Mouse (Mus musculus) thymus, postnatal 4 days (tissue): ENCODE results near the gene Mtmr6.
"Not testable (repeated sequence)": the region's sequence is repeated elsewhere in the genome, so short reads cannot be mapped to it uniquely, and the experiment has no call there.

Experiments used
- DNase-seq: peaks from one replicate; pipeline ENCODE4 v3.0.0; 2021

Gene Mtmr6

DNA sequence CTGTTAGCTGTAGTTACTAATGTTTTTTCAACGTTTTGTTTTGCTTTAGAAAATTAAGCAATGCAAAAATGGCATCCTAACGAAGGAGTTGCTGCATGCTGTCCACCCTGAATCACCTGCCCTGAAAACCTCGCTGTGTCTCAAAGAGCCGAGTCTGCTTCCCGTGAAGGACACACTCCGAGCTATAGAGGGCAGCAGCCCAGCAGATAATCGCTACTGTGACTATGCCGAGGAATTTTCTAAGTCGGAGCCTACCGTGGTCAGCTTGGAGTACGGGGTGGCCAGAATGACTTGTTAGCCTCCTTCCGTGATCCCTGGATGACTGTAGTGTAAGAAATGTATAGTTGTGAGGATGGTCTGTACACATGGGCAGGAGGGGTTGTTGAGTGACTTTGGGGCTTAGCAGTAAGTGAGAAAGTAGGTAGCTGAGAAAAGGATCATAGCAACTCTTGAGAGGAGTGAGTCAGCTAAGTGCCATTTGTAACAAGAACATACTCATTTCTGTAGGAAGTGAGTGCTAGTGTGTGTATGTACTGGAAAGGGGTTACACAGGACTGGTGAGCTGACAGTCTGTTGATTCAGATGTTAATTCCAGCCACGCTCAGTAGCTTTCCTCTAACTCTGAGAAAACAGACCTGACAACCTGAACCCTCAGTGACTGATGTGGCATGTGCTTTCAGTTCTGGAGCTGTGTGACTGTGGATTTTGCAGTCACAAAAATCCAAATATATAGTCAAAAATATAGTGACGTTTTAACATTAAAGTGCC, 35.4 kb downstream of the Mtmr6 start:
- no peak for DNase-seq

DNA sequence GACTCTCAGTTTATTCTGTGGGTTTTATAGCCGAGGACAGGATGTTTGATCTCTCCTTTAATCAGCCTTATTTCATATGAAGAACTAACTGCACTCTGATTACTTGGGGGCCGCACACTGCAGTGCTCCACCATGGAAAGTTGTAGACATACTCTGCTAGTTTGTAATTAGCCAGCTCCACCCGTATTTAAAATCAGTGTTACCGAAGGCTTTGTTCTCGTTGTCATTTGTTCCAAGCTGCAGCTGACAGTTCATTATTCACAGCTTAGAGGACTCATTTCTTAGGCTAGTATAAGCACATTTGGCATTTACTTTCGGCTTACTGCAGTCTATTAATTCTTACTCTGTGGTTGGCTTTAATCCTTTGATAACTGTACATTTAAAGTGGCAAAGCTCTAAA, 36.0 kb downstream of the Mtmr6 start:
- no peak for DNase-seq

DNA sequence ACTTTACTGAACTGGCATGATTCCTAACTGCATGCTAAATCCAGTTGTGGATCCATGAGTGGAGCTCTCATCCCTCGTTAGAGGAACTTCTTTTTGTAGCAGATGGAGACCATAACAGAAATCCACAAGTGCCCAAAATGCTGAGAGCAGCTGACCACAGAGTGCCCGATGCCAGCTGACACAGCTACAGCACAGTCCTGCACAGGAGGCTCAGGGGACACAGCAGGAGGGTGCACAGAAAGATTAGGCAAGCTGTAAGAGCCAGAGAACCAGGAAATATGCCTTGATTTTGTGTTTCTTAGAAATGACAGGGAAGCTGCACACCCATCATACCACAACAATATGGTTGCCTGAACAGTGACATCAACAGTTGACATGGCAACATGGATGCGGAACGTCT, 37.4 kb downstream of the Mtmr6 start:
- no peak for DNase-seq

DNA sequence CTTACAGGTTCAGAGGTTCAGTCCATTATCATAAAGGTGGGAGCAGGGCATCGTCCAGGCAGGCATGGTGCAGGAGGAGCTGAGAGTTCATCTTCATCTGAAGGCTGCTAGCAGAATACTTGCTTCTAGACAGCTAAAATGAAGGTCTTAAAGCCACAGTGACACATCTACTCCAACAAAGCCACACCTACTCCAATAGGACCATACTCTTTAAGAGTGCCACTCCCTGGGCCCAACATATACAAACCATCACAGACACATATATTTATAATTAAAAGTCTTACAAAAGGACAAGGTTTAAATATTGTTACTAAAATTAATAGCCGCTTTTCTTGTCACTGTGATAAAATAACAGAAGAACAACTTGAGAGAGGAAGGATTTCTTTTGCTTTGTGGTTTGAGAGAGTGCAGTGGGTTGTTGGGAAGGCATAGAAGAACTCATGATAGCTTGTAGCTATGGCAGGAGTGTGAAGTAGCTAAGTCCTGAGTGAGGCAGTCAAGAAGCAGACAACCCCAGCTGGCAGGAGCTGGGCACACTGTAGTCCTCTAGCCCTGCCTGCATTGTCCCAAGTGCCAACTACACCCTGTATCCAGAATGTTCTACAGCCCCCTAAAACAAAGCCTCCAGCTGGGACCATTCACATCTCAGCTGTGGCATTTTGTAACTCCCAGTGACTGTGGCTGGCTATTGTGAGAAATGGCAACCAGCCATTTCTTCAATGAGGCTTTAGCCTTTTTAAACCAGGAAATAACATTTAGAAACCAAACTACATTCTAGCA, 39.6 kb downstream of the Mtmr6 start:
- DNase-seq = no peak

DNA sequence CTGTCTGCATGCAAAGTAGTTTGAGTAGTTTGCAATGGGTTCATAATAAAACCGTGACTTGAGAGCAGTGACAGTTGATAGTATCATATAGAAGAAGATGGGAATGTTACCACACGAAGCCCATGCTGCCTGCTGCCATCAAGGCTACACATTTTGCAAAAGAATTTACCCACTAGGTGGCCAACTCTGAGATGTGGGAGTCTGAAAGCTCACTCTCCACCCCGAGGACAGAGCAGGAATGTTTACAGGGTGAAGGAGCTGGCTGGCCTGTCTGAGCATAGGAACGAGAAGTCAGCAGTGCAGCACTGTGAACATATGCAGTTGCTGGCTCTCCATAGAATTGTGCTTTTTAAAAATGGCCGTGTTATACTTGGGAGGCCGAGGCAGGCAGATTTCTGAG, 43.1 kb downstream of the Mtmr6 start:
- DNase-seq = no peak

DNA sequence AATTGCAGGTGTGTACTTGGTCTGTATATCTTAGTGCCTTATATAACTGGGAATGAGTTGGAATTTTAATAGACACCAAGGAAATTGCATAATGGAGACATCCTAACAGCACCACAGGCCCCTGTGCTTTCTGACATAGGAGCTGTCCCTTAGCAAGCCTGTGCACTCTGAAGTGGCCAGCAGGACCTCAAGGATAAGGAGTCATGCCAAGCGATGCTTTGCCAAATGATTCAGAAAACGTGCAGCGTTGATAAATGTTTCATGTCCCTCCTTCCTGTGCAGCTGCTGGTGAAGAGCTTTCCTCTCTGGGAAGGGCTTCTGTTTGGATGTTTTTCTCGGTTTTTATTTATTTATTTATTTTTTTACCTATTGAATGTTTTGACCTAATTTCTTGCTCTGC, 45.7 kb downstream of the Mtmr6 start:
- no peak for DNase-seq

DNA sequence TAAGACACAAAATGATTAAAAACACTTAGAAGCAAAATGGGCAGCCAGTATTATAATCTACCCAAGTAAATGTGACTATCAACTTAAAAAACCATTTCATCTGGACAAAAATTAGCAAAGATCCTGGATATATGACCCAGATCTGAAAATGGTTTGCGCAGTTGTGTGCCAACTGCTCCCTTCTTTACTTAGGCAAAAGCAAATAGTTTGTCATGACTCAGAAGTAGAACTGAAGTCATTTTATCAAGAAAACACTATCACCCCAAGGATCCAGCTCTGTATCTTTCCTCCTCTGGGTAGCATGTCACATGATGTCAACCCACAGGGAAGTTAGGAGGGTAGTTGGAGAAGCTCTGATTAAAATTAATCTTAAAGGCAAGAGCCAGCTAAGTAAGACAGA, 54.2 kb downstream of the Mtmr6 start:
- DNase-seq = no peak

DNA sequence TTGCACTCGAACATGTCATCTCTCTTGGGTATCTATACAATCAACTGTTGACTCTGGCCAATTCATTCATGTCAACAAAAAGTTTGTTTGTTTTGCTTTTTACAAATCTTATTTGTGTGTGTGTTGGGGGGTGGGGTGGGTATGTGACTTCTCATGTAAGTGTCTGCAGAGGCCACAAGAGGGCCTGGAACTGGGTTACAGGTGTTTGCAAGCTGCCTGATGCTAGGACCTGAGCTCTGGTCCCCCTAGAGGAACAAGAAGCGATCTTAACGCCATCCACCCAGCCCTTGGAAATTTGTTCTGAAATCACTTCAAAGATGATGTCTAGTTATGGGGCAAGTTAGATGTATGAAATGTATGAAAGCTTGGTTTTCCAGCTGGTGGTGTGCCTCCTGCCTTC, 55.8 kb downstream of the Mtmr6 start:
- no peak for DNase-seq

DNA sequence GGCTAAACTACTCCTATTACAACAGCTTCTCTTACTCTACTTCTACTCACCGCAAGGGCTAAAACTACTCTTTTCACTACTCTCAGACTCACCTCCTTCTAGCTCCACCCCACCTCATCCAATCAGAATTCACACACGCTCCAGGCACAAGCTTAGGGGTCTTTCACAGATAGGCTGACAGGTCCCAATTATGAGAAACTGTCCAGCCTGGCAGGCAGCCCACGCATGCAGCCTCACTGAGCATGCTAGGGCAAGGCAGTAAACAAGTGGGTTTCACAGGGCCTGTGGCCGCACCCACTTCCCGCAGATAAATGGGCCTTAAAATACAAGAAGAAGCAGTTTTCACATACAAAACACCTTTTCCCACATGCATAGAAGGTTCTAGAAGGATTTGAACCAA, 75.0 kb downstream of the Mtmr6 start:
- DNase-seq = not testable (repeated sequence)

DNA sequence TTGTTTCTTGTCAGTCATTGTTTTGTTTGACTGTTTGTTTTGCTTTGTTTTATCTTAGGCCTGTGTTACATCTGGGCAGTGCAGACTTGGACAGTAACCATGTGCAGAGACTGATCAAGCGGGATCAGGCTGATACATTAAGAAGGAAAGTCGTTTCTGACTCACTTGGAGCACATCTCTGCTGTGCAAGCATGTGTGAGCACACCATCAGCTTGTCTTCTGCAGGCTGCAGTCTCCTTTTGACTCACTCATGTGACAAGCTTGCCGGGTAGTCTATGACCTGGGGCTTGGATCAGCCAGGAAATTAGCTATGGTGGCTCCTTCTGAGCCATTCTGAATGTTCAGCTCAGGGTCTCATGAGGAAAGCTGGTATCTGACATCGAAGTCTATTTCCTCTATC, 75.5 kb downstream of the Mtmr6 start:
- no peak for DNase-seq

DNA sequence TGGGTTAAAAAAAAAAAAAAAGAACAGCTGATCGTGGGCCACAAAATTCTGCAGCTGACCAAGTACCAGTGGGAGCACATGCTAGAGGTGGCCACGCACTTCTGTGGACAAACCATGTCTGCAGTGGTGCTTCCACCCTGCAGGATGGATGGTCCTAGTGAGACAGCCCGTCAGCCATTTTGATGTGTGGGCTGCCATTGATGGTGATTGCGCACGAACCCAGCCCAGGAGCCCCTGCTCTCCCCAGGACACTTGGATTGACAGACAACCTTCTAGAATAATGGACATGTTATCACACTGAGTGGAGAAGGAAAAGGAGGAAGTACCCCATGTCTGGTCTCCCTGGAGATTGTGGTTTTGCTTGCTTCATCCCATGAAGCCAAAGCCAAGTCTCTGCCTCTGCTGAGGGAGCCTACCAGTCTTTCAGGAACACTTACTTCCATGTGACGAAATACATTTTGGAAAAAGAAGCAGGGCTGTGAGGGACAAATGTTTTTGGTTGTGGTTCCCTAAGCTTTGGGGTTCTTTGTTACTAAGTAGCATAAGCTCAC, 80.4 kb downstream of the Mtmr6 start:
- DNase-seq = no peak
